Mouse (Mus musculus): Measurements from ENCODE around the gene Tspan31. TPM values are rescaled to one million over a fixed set of nuclear protein-coding genes. Genes with fewer than 3 reads are reported as not detected.

Tspan31 gene
- total and polyA plus RNA-seq, 3 experiments, result 79.9 to 148 (median 85.9) TPM

- in situ Hi-C loops (cut with MboI; ENCODE audit: low pct_ligation_motif_present, low pct_unique_long_range_greater_than_20kb, low sequenced_read_pairs) (no loop called here), dilution Hi-C loops (cut with MboI; ENCODE audit: extremely low pct_ligation_motif_present, extremely low pct_unique_long_range_greater_than_20kb, low sequenced_read_pairs) (no loop called here)
- Histone ChIP-seq H3K27me3 (replicated peaks) (no peaks in the 10 kb centered on the region), H3K9me3 (replicated peaks; ENCODE audit: low read length) (no peaks in the 10 kb centered on the region), H3K27ac (ENCODE audit: insufficient read depth, low read depth) (no peak overlapping the region), H3K36me3 (replicated peaks in 1 of 2; ENCODE audit: control insufficient read depth in 1 of 2, insufficient read depth in 1 of 2, low read length in 1 of 2) (peaks cover 30 to 63% of the 10 kb centered on the region in 2 experiments), H3K9ac (ENCODE audit: insufficient read depth, low read depth) (no peak overlapping the region), H3K4me2 (ENCODE audit: insufficient read depth, low read depth, poor library complexity, severe bottlenecking) (no peak overlapping the region), H3K79me2 (replicated peaks; ENCODE audit: control insufficient read depth, extremely low read depth, insufficient read depth, poor library complexity, severe bottlenecking) (peaks cover 9% of the 10 kb centered on the region), H3K4me1 (ENCODE audit: control insufficient read depth in 1 of 2, insufficient read depth in 2 of 2) (peaks cover 4 to 20% of the 10 kb centered on the region in 2 experiments; a peak in 3 of 4 replicates), H3K4me3 (replicated peaks in 1 of 3; ENCODE audit: low read depth in 2 of 3, low read length in 2 of 3, poor library complexity in 1 of 3) (no peak overlapping the region)
- no peak for DNase-seq (ENCODE audit: extremely low read depth)
- no peak for TF ChIP-seq USF1 (IDR thresholded peaks at IDR 0.05; ENCODE audit: low read depth, low read length)
- TF ChIP-seq ZC3H11A (IDR thresholded peaks at IDR 0.05; ENCODE audit: low read depth, low read length), result no peak
- no peak for TF ChIP-seq IRF4 (IDR thresholded peaks at IDR 0.05; ENCODE audit: low read depth, low read length)
Observed at GRCm38 (mm10) chr10:127078677-127079575, 8.9 kb upstream of the Tspan31 start.

DNA sequence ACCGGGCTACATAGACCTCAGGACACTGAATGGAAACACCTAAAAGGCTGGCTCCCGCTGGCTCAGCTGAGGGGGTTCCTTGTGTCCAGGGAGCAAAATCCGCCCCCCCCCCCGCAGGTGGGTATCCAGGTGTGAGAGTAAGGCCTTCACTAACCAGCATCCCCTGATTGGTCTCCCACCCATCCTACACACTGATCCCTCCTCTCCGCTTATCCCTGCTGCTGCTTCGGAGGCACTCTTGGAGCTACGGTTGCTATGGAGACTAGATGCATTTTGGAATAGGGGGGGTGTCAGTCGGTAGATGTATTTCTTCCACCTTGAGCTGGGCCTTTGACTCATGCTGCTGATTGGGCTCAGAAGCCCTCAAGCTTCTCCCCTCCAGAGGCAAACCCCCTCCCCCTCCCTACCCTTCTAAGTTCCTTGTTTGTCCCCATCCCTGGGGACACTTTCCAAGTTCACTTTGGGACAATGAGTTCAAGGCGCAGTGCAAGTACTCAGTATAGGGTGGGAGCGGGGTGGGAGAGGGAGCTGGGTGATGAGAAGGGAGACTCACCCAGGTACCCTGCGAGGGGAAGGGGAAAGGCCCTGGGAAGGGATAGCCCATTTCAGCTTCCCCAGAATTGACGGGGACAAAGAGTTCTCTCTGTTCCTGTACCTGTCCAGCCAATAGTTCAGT is 8.1 kb upstream of the Tspan31 start:
- no peaks in the 10 kb centered on the region for H3K9me3 ChIP-seq (replicated peaks; ENCODE audit: low read length)
- no peaks in the 10 kb centered on the region for H3K27me3 ChIP-seq (replicated peaks)
- no peak for DNase-seq (ENCODE audit: extremely low read depth)
- H3K79me2 ChIP-seq (replicated peaks; ENCODE audit: control insufficient read depth, extremely low read depth, insufficient read depth, poor library complexity, severe bottlenecking), result peaks cover 9% of the 10 kb centered on the region
- no peak overlapping the region for H3K27ac ChIP-seq (ENCODE audit: insufficient read depth, low read depth)
- TF ChIP-seq KAT2A (IDR thresholded peaks at IDR 0.05; ENCODE audit: insufficient replicate concordance, low read length) (no peak), RAD21 (IDR thresholded peaks at IDR 0.05; ENCODE audit: low read depth, low read length) (no peak), TCF12 (IDR thresholded peaks at IDR 0.05; ENCODE audit: low read depth, low read length) (no peak), E2F4 (IDR thresholded peaks at IDR 0.05; ENCODE audit: insufficient replicate concordance, low read depth, low read length) (no peak), USF2 (conservative IDR thresholded peaks at IDR 0.05; ENCODE audit: low read depth, low read length) (no peak), ZMIZ1 (IDR thresholded peaks at IDR 0.05; ENCODE audit: low read depth, low read length) (no peak)
- dilution Hi-C loops (cut with MboI; ENCODE audit: extremely low pct_ligation_motif_present, extremely low pct_unique_long_range_greater_than_20kb, low sequenced_read_pairs) (no loop called here), in situ Hi-C loops (cut with MboI; ENCODE audit: low pct_ligation_motif_present, low pct_unique_long_range_greater_than_20kb, low sequenced_read_pairs) (no loop called here)
- peaks cover 22 to 56% of the 10 kb centered on the region in 2 experiments for H3K36me3 ChIP-seq (replicated peaks in 1 of 2; ENCODE audit: control insufficient read depth in 1 of 2, insufficient read depth in 1 of 2, low read length in 1 of 2)
- peaks cover 4 to 20% of the 10 kb centered on the region in 2 experiments; a peak in 3 of 4 replicates for H3K4me1 ChIP-seq (ENCODE audit: control insufficient read depth in 1 of 2, insufficient read depth in 2 of 2)
- H3K4me3 ChIP-seq (replicated peaks in 1 of 3; ENCODE audit: low read depth in 2 of 3, low read length in 2 of 3, poor library complexity in 1 of 3), result no peak overlapping the region
- H3K9ac ChIP-seq (ENCODE audit: insufficient read depth, low read depth), result no peak overlapping the region
- H3K4me2 ChIP-seq (ENCODE audit: insufficient read depth, low read depth, poor library complexity, severe bottlenecking), result no peak overlapping the region

GRCm38 (mm10) chr10:127077515-127077914 is 7.5 kb upstream of the Tspan31 start:
- Histone ChIP-seq H3K9me3 (replicated peaks; ENCODE audit: low read length) (no peaks in the 10 kb centered on the region), H3K79me2 (replicated peaks; ENCODE audit: control insufficient read depth, extremely low read depth, insufficient read depth, poor library complexity, severe bottlenecking) (peaks cover 9% of the 10 kb centered on the region), H3K4me3 (replicated peaks in 1 of 3; ENCODE audit: low read depth in 2 of 3, low read length in 2 of 3, poor library complexity in 1 of 3) (no peak overlapping the region), H3K27me3 (replicated peaks) (no peaks in the 10 kb centered on the region), H3K9ac (ENCODE audit: insufficient read depth, low read depth) (no peak overlapping the region), H3K4me2 (ENCODE audit: insufficient read depth, low read depth, poor library complexity, severe bottlenecking) (no peak overlapping the region), H3K4me1 (ENCODE audit: control insufficient read depth in 1 of 2, insufficient read depth in 2 of 2) (peaks cover 4 to 20% of the 10 kb centered on the region in 2 experiments; a peak in 3 of 4 replicates), H3K36me3 (replicated peaks in 1 of 2; ENCODE audit: control insufficient read depth in 1 of 2, insufficient read depth in 1 of 2, low read length in 1 of 2) (peaks cover 16 to 49% of the 10 kb centered on the region in 2 experiments), H3K27ac (ENCODE audit: insufficient read depth, low read depth) (no peak overlapping the region)
- TF ChIP-seq IRF4 (IDR thresholded peaks at IDR 0.05; ENCODE audit: low read depth, low read length), result no peak
- no peak for TF ChIP-seq CTCF (conservative IDR thresholded peaks at IDR 0.05 in 1 of 2, IDR thresholded peaks at IDR 0.05 in 1 of 2; ENCODE audit: low read depth in 2 of 2, low read length in 2 of 2)
- TF ChIP-seq ZMIZ1 (IDR thresholded peaks at IDR 0.05; ENCODE audit: low read depth, low read length), result no peak
- TF ChIP-seq KAT2A (IDR thresholded peaks at IDR 0.05; ENCODE audit: insufficient replicate concordance, low read length), result no peak
- in situ Hi-C loops (cut with MboI; ENCODE audit: low pct_ligation_motif_present, low pct_unique_long_range_greater_than_20kb, low sequenced_read_pairs) (no loop called here), dilution Hi-C loops (cut with MboI; ENCODE audit: extremely low pct_ligation_motif_present, extremely low pct_unique_long_range_greater_than_20kb, low sequenced_read_pairs) (no loop called here)
- DNase-seq (ENCODE audit: extremely low read depth), result no peak

Data from CH12.LX (cell line).